Mouse (Mus musculus) MEL (cell line): ENCODE measurements around the gene Ly6g6d. TPM values are rescaled to one million over a fixed set of nuclear protein-coding genes. Genes with fewer than 3 reads are reported as not detected.

Experiments
- DNase-seq: peaks from one replicate; pipeline ENCODE4 v3.0.0; 2011; ENCODE audit warnings: low read depth, low spot score
- H3K27ac ChIP-seq: 2 replicates; pipeline ENCODE4 v1.5.1; 2012; ENCODE audit warnings: low read depth, mild to moderate bottlenecking, control low read depth, low read length, moderate library complexity; ENCODE audit not compliant: control insufficient read depth
- H3K27me3 ChIP-seq, 2 experiments: fragments of 150-350 bp in 1 of 2; sonication (generic) in 1 of 2; 2 replicates each; pipeline ENCODE4 v1.6.1; 2012; ENCODE audit warnings: low read length in 2 of 2, mild to moderate bottlenecking in 2 of 2, improper control_type of control experiment in 1 of 2, moderate library complexity in 1 of 2; ENCODE audit not compliant: insufficient read depth in 2 of 2, control insufficient read depth in 1 of 2
- H3K36me3 ChIP-seq, 2 experiments: 2 replicates each; pipeline ENCODE4 v1.6.1; 2012 to 2014; ENCODE audit warnings: low read length in 2 of 2, improper control_type of control experiment in 1 of 2, inconsistent platforms in 1 of 2, mild to moderate bottlenecking in 1 of 2; ENCODE audit not compliant: insufficient read depth in 2 of 2, control insufficient read depth in 1 of 2
- H3K4me1 ChIP-seq, 2 experiments: fragments of 150-350 bp in 1 of 2; sonication (generic) in 1 of 2; 2 replicates each; pipeline ENCODE4 v1.6.1; 2012; ENCODE audit warnings: low read length in 2 of 2, improper control_type of control experiment in 1 of 2, mild to moderate bottlenecking in 1 of 2; ENCODE audit not compliant: insufficient read depth in 2 of 2, control insufficient read depth in 1 of 2
- H3K4me3 ChIP-seq, 2 experiments: fragments of 150-350 bp in 1 of 2; sonication (generic) in 1 of 2; 2 replicates each; pipeline ENCODE4 v1.5.1; 2012; ENCODE audit warnings: low read depth in 2 of 2, low read length in 2 of 2, mild to moderate bottlenecking in 2 of 2, moderate library complexity in 2 of 2, control low read depth in 1 of 2, improper control_type of control experiment in 1 of 2; ENCODE audit not compliant: control insufficient read depth in 1 of 2, insufficient read depth in 1 of 2
- H3K79me2 ChIP-seq: 2 replicates; pipeline ENCODE4 v1.6.1; 2012; ENCODE audit warnings: mild to moderate bottlenecking, low read length, moderate library complexity; ENCODE audit not compliant: control insufficient read depth, poor library complexity, insufficient read depth
- H3K9ac ChIP-seq: 2 replicates; pipeline ENCODE4 v1.6.1; 2012; ENCODE audit warnings: low read depth, mild to moderate bottlenecking, control low read depth, low read length, moderate library complexity; ENCODE audit not compliant: control insufficient read depth, poor library complexity, severe bottlenecking
- H3K9me3 ChIP-seq: fragments of 150-350 bp; sonication (generic); replicated peaks from 2 replicates; pipeline ENCODE4 v1.6.1; 2012; ENCODE audit warnings: mild to moderate bottlenecking, low read length, improper control_type of control experiment, moderate library complexity; ENCODE audit not compliant: insufficient read depth
- BHLHE40 ChIP-seq: IDR thresholded peaks from 2 replicates; pipeline ENCODE4 v1.6.1; 2012; ENCODE audit warnings: low read depth, mild to moderate bottlenecking, inconsistent platforms, low read length, improper control_type of control experiment, borderline replicate concordance
- CHD2 ChIP-seq: IDR thresholded peaks from 2 replicates; pipeline ENCODE4 v1.6.1; 2011; ENCODE audit warnings: low read length, improper control_type of control experiment
- CTCF ChIP-seq, 3 experiments: IDR thresholded peaks in 2 of 3; conservative IDR thresholded peaks in 1 of 3; 2 replicates each; pipeline ENCODE4 v1.5.1; 2011 to 2012; ENCODE audit warnings: low read length in 3 of 3, low read depth in 2 of 3, mild to moderate bottlenecking in 2 of 3, improper control_type of control experiment in 1 of 3, inconsistent platforms in 1 of 3, mixed read lengths in 1 of 3, moderate library complexity in 1 of 3; ENCODE audit not compliant: control insufficient read depth in 1 of 3, insufficient read depth in 1 of 3, poor library complexity in 1 of 3, severe bottlenecking in 1 of 3
- E2F4 ChIP-seq: IDR thresholded peaks from 2 replicates; pipeline ENCODE4 v1.6.1; 2011; ENCODE audit warnings: low read depth, low read length, improper control_type of control experiment, borderline replicate concordance
- EP300 ChIP-seq, 2 experiments: IDR thresholded peaks; 2 replicates each; pipeline ENCODE4 v1.6.1; 2011; ENCODE audit warnings: improper control_type of control experiment in 2 of 2, low read length in 2 of 2, low read depth in 1 of 2, mild to moderate bottlenecking in 1 of 2
- ETS1 ChIP-seq: IDR thresholded peaks from 2 replicates; pipeline ENCODE4 v1.6.1; 2012; ENCODE audit warnings: low read depth, mild to moderate bottlenecking, inconsistent platforms, low read length, improper control_type of control experiment, moderate library complexity
- GABPA ChIP-seq: IDR thresholded peaks from 2 replicates; pipeline ENCODE4 v1.6.1; 2012; ENCODE audit warnings: low read depth, mild to moderate bottlenecking, inconsistent platforms, low read length, improper control_type of control experiment, moderate library complexity
- GATA1 ChIP-seq: IDR thresholded peaks from 2 replicates; pipeline ENCODE4 v1.6.1; 2011; ENCODE audit warnings: low read depth, low read length, improper control_type of control experiment
- HCFC1 ChIP-seq: IDR thresholded peaks from 2 replicates; pipeline ENCODE4 v1.6.1; 2012; ENCODE audit warnings: low read depth, mild to moderate bottlenecking, inconsistent platforms, low read length, improper control_type of control experiment, moderate library complexity
- KAT2A ChIP-seq: conservative IDR thresholded peaks from 2 replicates; pipeline ENCODE4 v1.6.1; 2012; ENCODE audit warnings: low read depth, low read length, improper control_type of control experiment, inconsistent platforms
- MAFK ChIP-seq: IDR thresholded peaks from 2 replicates; pipeline ENCODE4 v1.6.1; 2011; ENCODE audit warnings: low read depth, mild to moderate bottlenecking, low read length, improper control_type of control experiment, borderline replicate concordance
- MAX ChIP-seq: IDR thresholded peaks from 2 replicates; pipeline ENCODE4 v1.6.1; 2011; ENCODE audit warnings: low read length, improper control_type of control experiment
- MAZ ChIP-seq: IDR thresholded peaks from 2 replicates; pipeline ENCODE4 v1.6.1; 2012; ENCODE audit warnings: low read depth, mild to moderate bottlenecking, inconsistent platforms, low read length, improper control_type of control experiment
- MYB ChIP-seq: IDR thresholded peaks from 2 replicates; pipeline ENCODE4 v1.6.1; 2011; ENCODE audit warnings: mild to moderate bottlenecking, low read depth, low read length, improper control_type of control experiment
- MYC ChIP-seq: IDR thresholded peaks from 2 replicates; pipeline ENCODE4 v1.6.1; 2011; ENCODE audit warnings: low read depth, mild to moderate bottlenecking, low read length, improper control_type of control experiment, moderate library complexity
- NELFE ChIP-seq: IDR thresholded peaks from 2 replicates; pipeline ENCODE4 v1.6.1; 2011; ENCODE audit warnings: low read depth, low read length, improper control_type of control experiment
- POLR2A ChIP-seq, 2 experiments: IDR thresholded peaks; 2 replicates each; pipeline ENCODE4 v1.6.1; 2011 to 2012; ENCODE audit warnings: low read length in 2 of 2, mild to moderate bottlenecking in 2 of 2, control low read depth in 1 of 2, improper control_type of control experiment in 1 of 2, low read depth in 1 of 2, moderate library complexity in 1 of 2; ENCODE audit not compliant: control insufficient read depth in 1 of 2, insufficient read depth in 1 of 2, poor library complexity in 1 of 2
- RAD21 ChIP-seq: IDR thresholded peaks from 2 replicates; pipeline ENCODE4 v1.6.1; 2011; ENCODE audit warnings: mild to moderate bottlenecking, low read depth, low read length, improper control_type of control experiment
- RCOR1 ChIP-seq: IDR thresholded peaks from 2 replicates; pipeline ENCODE4 v1.6.1; 2012; ENCODE audit warnings: low read depth, mild to moderate bottlenecking, inconsistent platforms, low read length, improper control_type of control experiment
- SIN3A ChIP-seq: IDR thresholded peaks from 2 replicates; pipeline ENCODE4 v1.6.1; 2012; ENCODE audit warnings: low read length, improper control_type of control experiment, inconsistent platforms
- SMC3 ChIP-seq: IDR thresholded peaks from 2 replicates; pipeline ENCODE4 v1.6.1; 2011; ENCODE audit warnings: low read depth, low read length, improper control_type of control experiment
- TAL1 ChIP-seq: IDR thresholded peaks from 2 replicates; pipeline ENCODE4 v1.6.1; 2012; ENCODE audit warnings: mild to moderate bottlenecking, inconsistent platforms, low read length, moderate library complexity, mixed read lengths
- TBP ChIP-seq: IDR thresholded peaks from 2 replicates; pipeline ENCODE4 v1.8.0; 2011; ENCODE audit warnings: low read depth, low read length, improper control_type of control experiment
- UBTF ChIP-seq: IDR thresholded peaks from 2 replicates; pipeline ENCODE4 v1.6.1; 2012; ENCODE audit warnings: low read depth, mild to moderate bottlenecking, inconsistent platforms, low read length, improper control_type of control experiment, moderate library complexity, borderline replicate concordance; ENCODE audit not compliant: insufficient read depth
- USF1 ChIP-seq: IDR thresholded peaks from 2 replicates; pipeline ENCODE4 v1.6.1; 2014; ENCODE audit warnings: low read depth, mild to moderate bottlenecking, inconsistent platforms, low read length, improper control_type of control experiment, moderate library complexity
- USF2 ChIP-seq, 2 experiments: IDR thresholded peaks; 2 replicates each; pipeline ENCODE4 v1.6.1; 2011 to 2012; ENCODE audit warnings: improper control_type of control experiment in 2 of 2, low read length in 2 of 2, borderline replicate concordance in 1 of 2, inconsistent platforms in 1 of 2, low read depth in 1 of 2, mild to moderate bottlenecking in 1 of 2; ENCODE audit not compliant: insufficient read depth in 1 of 2
- ZKSCAN1 ChIP-seq: IDR thresholded peaks from 2 replicates; pipeline ENCODE4 v1.6.1; 2012; ENCODE audit warnings: low read depth, mild to moderate bottlenecking, inconsistent platforms, low read length, improper control_type of control experiment, moderate library complexity
- ZMIZ1 ChIP-seq: IDR thresholded peaks from 2 replicates; pipeline ENCODE4 v1.6.1; 2012; ENCODE audit warnings: low read depth, mild to moderate bottlenecking, inconsistent platforms, low read length, improper control_type of control experiment, moderate library complexity
- ZNF384 ChIP-seq: IDR thresholded peaks from 2 replicates; pipeline ENCODE4 v1.6.1; 2012; ENCODE audit warnings: low read depth, mild to moderate bottlenecking, inconsistent platforms, low read length, improper control_type of control experiment
- polyA plus RNA-seq, 2 experiments: library from polyadenylated mRNA; stranded (reverse) in 1 of 2; unstranded in 1 of 2; fragments of >175 nt in 1 of 2; fragments of >200 nt in 1 of 2; gene quantifications; 2 replicates each; pipeline versions ENCODE4 v1.2.1 to v1.2.4; 2012; ENCODE audit warnings: low replicate concordance in 2 of 2, low read depth in 1 of 2; ENCODE audit not compliant: insufficient read length in 2 of 2, insufficient read depth in 1 of 2, missing spikeins in 1 of 2
- total RNA-seq: library from RNA; depleted of rRNA; stranded (reverse); fragments of 300-350 nt; gene quantifications from 2 replicates; pipeline ENCODE4 v1.2.3, GENCODE M21; 2012

Ly6g6d gene
- total and polyA plus RNA-seq, 3 experiments: 4.4 to 5.5 TPM; not detected in 1

DNA sequence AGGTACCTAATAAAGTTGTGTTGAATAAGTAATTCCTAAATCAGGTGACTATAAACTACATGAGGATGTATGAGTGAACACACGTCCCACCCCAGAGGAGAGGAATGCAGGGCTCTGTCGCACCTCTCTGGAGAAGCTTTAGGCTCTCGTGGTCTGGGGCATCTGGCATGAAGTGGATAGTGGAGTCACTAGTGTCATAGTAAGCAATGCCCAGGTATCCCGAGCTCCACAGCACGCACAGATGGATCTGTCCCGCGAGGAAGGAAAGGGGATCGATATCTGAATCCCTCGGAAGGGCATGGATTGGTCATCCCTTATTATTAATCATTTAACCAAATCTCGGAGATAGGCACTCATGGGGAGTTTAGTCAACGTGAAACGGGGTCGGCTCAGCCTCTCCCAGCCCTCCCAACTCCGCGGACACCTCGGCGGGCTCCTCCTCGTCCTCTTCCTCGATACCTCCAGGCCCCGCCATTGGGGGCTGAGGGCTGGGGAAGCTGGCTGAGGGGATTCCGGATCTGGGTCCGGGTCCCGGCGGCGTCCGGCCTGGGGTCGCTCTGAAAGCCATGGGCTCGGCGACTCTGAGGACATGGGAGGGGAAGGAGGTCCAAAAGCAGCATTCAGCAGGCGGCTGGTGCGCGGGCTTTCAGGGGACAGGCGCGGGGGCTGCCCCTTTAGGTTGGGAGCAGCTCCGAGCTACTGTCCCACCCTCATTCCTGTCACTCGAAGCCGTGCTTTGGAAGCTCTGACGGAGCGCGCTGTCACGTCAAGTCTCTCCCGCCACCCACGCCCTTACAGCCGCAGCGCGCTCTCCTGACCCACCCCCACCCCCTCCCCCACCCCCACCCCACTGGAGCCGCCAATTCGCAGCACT, 31.8 kb downstream of the Ly6g6d start (continued):
- TF ChIP-seq E2F4 (no peak), USF2 (IDR thresholded peaks at IDR 0.05; ENCODE audit: borderline replicate concordance in 1 of 2, insufficient read depth in 1 of 2, low read depth in 1 of 2, low read length in 2 of 2) (no peak), GATA1 (no peak), BHLHE40 (no peak), MYC (no peak), MYB (no peak), SMC3 (no peak), RAD21 (no peak), TAL1 (no peak)

GRCm38 (mm10) chr17:35044904-35045806, 32.7 kb downstream of the Ly6g6d start:
- H3K79me2 ChIP-seq: peaks cover 7% of the 10 kb centered on the region
- no peaks in the 10 kb centered on the region for H3K9me3 ChIP-seq
- no peaks in the 10 kb centered on the region for H3K27me3 ChIP-seq
- H3K4me3 ChIP-seq: peak overlapping the region; percentile 47 to 53; a peak in 3 of 4 replicates
- H3K27ac ChIP-seq: peak overlapping the region; percentile 91
- H3K36me3 ChIP-seq: peaks cover 0 to 30% of the 10 kb centered on the region in 2 experiments; a peak in 2 of 4 replicates
- peak; percentile 77 for DNase-seq
- peaks cover 7 to 41% of the 10 kb centered on the region in 2 experiments for H3K4me1 ChIP-seq
- peak overlapping the region; percentile 85 for H3K9ac ChIP-seq
- TF ChIP-seq KAT2A (no peak), CHD2 (peak; percentile 59), UBTF (no peak), ZMIZ1 (no peak), ETS1 (peak; percentile 87), MYC (peak; percentile 83), USF1 (peak; percentile 22; the same call in 1 of the 2 replicates), SMC3 (no peak), ZKSCAN1 (no peak), NELFE (peak; percentile 37; the same call in 1 of the 2 replicates), CTCF (IDR thresholded peaks at IDR 0.05 in 2 of 3, conservative IDR thresholded peaks at IDR 0.05 in 1 of 3; ENCODE audit: control insufficient read depth in 1 of 3, insufficient read depth in 1 of 3, low read depth in 2 of 3, low read length in 3 of 3, poor library complexity in 1 of 3, severe bottlenecking in 1 of 3) (no peak), MAFK (no peak), EP300 (IDR thresholded peaks at IDR 0.05; ENCODE audit: low read depth in 1 of 2, low read length in 2 of 2) (peak; percentile 74 to 89), RCOR1 (peak; percentile 87), USF2 (IDR thresholded peaks at IDR 0.05; ENCODE audit: borderline replicate concordance in 1 of 2, insufficient read depth in 1 of 2, low read depth in 1 of 2, low read length in 2 of 2) (no peak), SIN3A (peak; percentile 82), POLR2A (IDR thresholded peaks at IDR 0.05; ENCODE audit: control insufficient read depth in 1 of 2, insufficient read depth in 1 of 2, low read depth in 1 of 2, low read length in 2 of 2, poor library complexity in 1 of 2) (peak in 1 of 2 experiments; percentile 58; a peak in 2 of 4 replicates), GABPA (no peak), TAL1 (peak; percentile 58), MAZ (0 out of 2 replicates have a peak, but pooled peaks have one; percentile 20), GATA1 (peak; percentile 93), TBP (peak; percentile 59), MAX (peak; percentile 64; the same call in 1 of the 2 replicates), BHLHE40 (peak; percentile 53; the same call in 1 of the 2 replicates), ZNF384 (peak; percentile 77), HCFC1 (0 out of 2 replicates have a peak, but pooled peaks have one; percentile 27), E2F4 (no peak), MYB (no peak)
